Mouse (Mus musculus) neural tube, embryonic 12.5 days (tissue): Measurements from ENCODE around the gene Ceacam18. TPM values are rescaled to one million over a fixed set of nuclear protein-coding genes. Genes with fewer than 3 reads are reported as not detected.
"Not testable (repeated sequence)": the region's sequence is repeated elsewhere in the genome, so short reads cannot be mapped to it uniquely, and the experiment has no call there.

ENCODE experiments used
- ATAC-seq: fragments of 200-750 bp; cut with Nextera tagmentation; 2 replicates; pipeline ENCODE4 v1.8.0; 2017; ENCODE audit warnings: low read depth, mild to moderate bottlenecking, moderate TSS enrichment, moderate library complexity; ENCODE audit not compliant: low FRiP score
- H3K27ac ChIP-seq: fragments of 300-500 bp; sonication (generic); 2 replicates; pipeline ENCODE4 v1.5.1; 2016
- H3K27me3 ChIP-seq: fragments of 300-500 bp; sonication (generic); replicated peaks from 2 replicates; pipeline ENCODE4 v1.6.1; 2016; ENCODE audit warnings: mild to moderate bottlenecking
- H3K36me3 ChIP-seq: fragments of 300-500 bp; sonication (generic); 2 replicates; pipeline ENCODE4 v1.6.1; 2016; ENCODE audit warnings: mild to moderate bottlenecking
- H3K4me1 ChIP-seq: fragments of 300-500 bp; sonication (generic); 2 replicates; pipeline ENCODE4 v1.6.1; 2016
- H3K4me2 ChIP-seq: fragments of 300-500 bp; sonication (generic); replicated peaks from 2 replicates; pipeline ENCODE4 v1.6.1; 2016; ENCODE audit warnings: mild to moderate bottlenecking
- H3K4me3 ChIP-seq: fragments of 300-500 bp; sonication (generic); 2 replicates; pipeline ENCODE4 v1.5.1; 2016
- H3K9ac ChIP-seq: fragments of 300-500 bp; sonication (generic); 2 replicates; pipeline ENCODE4 v1.6.1; 2016; ENCODE audit warnings: mild to moderate bottlenecking
- H3K9me3 ChIP-seq: fragments of 300-500 bp; sonication (generic); 2 replicates; pipeline ENCODE4 v1.6.1; 2016; ENCODE audit warnings: mild to moderate bottlenecking
- WGBS: fragments of 180-500 bp; shearing (Covaris S2); methylation state at CpG from one replicate; pipeline ENCODE4 v1.1.7; 2016; 5-methylcytosine and 5-hydroxymethylcytosine counted together
- polyA plus RNA-seq: library from polyadenylated mRNA; unstranded; fragments of >200 nt; fragmentation: Nextera tagmentation; extraction: Ambion mirVana; gene quantifications from 2 replicates; pipeline ENCODE4 v1.2.1, GENCODE M21; 2016

Gene Ceacam18
- polyA plus RNA-seq, 1 experiment from 2014 or later: not detected

DNA sequence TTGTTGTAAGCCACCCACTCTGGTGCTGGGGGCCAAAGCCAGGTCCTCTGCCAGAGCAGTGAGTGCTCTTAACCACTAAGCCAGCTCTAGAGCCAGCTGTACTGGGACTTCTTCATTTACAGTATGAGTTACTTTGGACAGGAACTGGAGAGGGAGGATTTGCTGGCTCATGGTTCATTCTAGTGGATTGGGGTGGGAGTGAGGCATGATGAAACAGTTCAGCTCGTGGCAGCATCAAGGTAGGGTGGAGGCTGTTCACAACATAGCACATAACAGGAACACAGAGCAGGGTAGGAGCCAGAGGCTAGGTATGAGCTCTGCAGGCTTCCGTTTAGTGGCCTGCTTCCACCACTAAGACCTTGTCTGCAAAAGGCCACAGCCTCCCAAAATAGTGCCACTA lies 1.7 kb downstream of the Ceacam18 start:
- Histone ChIP-seq H3K4me1 (no peaks in the 10 kb centered on the region), H3K9me3 (no peaks in the 10 kb centered on the region), H3K27ac (no peak overlapping the region), H3K27me3 (no peaks in the 10 kb centered on the region), H3K4me3 (no peak overlapping the region), H3K4me2 (no peak overlapping the region), H3K9ac (no peak overlapping the region), H3K36me3 (no peaks in the 10 kb centered on the region)
- no peak for ATAC-seq
- WGBS: 71% methylated on average over 2 of the region's 2 CpGs

DNA sequence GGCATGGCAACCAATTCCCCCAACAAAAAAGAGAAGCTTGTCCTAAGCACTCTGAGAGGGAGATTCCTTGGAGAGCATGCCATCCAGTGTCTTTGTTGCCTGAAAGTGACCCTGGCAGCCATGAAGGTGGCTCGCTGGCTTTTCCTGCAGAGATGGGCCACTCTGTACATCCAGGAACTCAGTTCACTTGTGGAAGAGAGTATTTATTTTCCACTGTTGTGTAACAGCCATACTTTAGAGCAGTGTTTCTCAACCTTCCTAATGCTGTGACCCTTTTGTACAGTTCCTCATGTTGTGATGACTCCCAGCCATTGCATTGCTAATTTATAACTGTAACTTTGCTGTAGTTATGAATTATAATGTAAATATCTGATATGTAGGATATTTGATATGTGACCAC lies 2.6 kb downstream of the Ceacam18 start:
- ATAC-seq: no peak
- Histone ChIP-seq H3K27ac (no peak overlapping the region), H3K4me1 (no peaks in the 10 kb centered on the region), H3K9ac (no peak overlapping the region), H3K4me3 (no peak overlapping the region), H3K27me3 (no peaks in the 10 kb centered on the region), H3K36me3 (no peaks in the 10 kb centered on the region), H3K4me2 (no peak overlapping the region), H3K9me3 (no peaks in the 10 kb centered on the region)
- WGBS: 69% methylated on average over 1 of the region's 1 CpGs

DNA sequence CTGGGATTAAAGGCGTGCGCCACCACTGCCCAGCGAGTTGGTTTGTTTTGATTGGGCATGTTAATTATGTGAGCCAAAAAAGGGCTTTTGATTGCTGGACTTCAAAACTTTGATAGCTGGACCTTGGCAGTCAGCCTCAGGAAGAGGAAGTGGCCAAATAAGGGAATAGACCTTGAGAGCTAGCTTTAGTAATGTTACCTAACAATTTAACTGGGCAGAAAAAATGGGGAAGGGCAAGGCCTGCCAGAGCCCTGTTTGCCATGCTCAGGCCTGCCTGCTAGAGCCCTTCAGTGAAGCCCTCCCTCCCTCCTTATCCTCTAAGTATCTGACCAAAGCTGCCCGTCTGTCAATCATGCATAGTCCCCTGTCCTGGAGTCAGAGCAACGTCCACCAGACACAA lies 8.1 kb downstream of the Ceacam18 start:
- Histone ChIP-seq H3K27me3 (no peaks in the 10 kb centered on the region), H3K4me2 (no peak overlapping the region), H3K4me3 (no peak overlapping the region), H3K9me3 (no peaks in the 10 kb centered on the region), H3K27ac (no peak overlapping the region), H3K36me3 (no peaks in the 10 kb centered on the region), H3K9ac (no peak overlapping the region), H3K4me1 (no peaks in the 10 kb centered on the region)
- no peak for ATAC-seq
- WGBS: 86% methylated on average over 5 of the region's 5 CpGs

DNA sequence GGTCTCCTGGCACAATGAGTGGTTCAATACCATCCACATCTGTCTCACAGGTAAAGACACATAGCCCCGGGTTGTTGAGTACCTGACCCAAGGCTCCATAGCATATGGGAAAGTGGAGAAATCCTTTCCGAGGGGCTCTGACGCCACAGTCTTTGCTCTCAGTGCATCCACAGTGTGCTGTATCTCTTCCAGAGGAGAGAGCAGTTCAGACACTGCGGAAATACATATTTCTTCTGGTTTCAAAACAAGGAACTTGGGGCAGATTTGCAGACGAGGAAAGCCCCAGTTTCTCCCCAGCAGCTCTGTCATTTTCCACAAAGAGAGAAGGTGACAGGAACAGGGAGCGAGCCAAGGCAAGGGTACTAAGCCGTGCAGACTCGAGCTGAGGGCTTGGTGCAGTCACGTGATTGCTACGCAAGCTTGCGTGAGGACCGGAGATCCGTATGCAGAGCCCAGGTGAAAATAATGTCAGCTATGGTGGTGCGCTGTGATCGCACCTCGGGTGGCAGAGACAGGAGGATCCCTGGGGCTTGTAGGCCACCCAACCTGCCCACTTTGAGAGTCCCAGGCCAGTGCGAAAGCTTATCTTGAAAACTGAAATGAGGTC lies 8.6 kb downstream of the Ceacam18 start:
- Histone ChIP-seq H3K4me1 (no peaks in the 10 kb centered on the region), H3K9me3 (no peaks in the 10 kb centered on the region), H3K4me3 (no peak overlapping the region), H3K27ac (no peak overlapping the region), H3K36me3 (no peaks in the 10 kb centered on the region), H3K4me2 (no peak overlapping the region), H3K9ac (no peak overlapping the region), H3K27me3 (no peaks in the 10 kb centered on the region)
- WGBS: 85% methylated on average over 17 of the region's 17 CpGs
- ATAC-seq: no peak

DNA sequence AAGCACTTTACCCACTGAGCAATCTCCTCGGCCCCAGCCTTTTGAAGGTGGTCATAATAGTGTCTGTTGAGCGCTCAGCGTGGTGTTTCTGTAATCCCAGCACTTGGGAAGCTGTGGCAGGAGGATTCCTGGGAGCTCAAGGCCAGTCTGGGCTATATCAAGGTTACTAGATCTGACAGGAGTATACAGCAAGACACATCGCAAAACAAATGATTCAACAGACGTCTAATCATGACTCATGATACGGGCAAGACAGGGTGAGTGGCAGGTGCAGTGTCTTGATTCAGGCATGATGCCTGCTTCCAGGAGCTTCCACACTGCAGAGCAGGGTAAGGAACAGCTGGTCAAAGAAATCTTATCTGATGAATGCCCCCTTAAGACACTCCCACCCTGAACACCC lies 18.2 kb downstream of the Ceacam18 start:
- no peaks in the 10 kb centered on the region for H3K4me1 ChIP-seq
- no peak overlapping the region for H3K9ac ChIP-seq
- no peaks in the 10 kb centered on the region for H3K36me3 ChIP-seq
- WGBS: 89% methylated on average over 6 of the region's 6 CpGs
- H3K4me2 ChIP-seq: no peak overlapping the region
- H3K27me3 ChIP-seq: no peaks in the 10 kb centered on the region
- no peak overlapping the region for H3K4me3 ChIP-seq
- ATAC-seq: no peak
- 0 out of 2 replicates have a peak, but pooled peaks cover 3% of the 10 kb centered on the region for H3K9me3 ChIP-seq
- no peak overlapping the region for H3K27ac ChIP-seq

DNA sequence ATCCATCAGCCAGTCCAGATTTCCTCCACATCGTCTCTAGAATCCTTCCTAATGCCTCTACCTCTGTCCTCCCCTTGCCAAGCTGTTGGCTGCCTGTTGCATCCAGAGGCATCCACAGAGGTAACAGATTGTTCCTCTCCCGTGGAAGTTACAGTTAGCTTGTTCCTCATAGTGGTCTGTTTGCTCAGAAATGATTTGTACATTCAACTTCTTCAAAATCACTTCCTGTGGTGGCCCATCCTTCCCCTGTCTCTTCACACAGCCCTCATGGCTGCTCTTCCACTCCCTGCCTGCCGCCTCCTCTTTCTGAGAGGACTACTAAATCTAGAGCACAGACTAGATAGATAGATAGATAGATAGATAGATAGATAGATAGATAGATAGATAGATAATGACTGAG lies 20.0 kb downstream of the Ceacam18 start:
- H3K9ac ChIP-seq: no peak overlapping the region
- H3K27me3 ChIP-seq: no peaks in the 10 kb centered on the region
- no peak overlapping the region for H3K4me3 ChIP-seq
- no peaks in the 10 kb centered on the region for H3K4me1 ChIP-seq
- 0 out of 2 replicates have a peak, but pooled peaks cover 3% of the 10 kb centered on the region for H3K9me3 ChIP-seq
- 77% methylated on average over 3 of the region's 3 CpGs for WGBS
- no peak for ATAC-seq
- H3K27ac ChIP-seq: no peak overlapping the region
- no peak overlapping the region for H3K4me2 ChIP-seq
- H3K36me3 ChIP-seq: no peaks in the 10 kb centered on the region

DNA sequence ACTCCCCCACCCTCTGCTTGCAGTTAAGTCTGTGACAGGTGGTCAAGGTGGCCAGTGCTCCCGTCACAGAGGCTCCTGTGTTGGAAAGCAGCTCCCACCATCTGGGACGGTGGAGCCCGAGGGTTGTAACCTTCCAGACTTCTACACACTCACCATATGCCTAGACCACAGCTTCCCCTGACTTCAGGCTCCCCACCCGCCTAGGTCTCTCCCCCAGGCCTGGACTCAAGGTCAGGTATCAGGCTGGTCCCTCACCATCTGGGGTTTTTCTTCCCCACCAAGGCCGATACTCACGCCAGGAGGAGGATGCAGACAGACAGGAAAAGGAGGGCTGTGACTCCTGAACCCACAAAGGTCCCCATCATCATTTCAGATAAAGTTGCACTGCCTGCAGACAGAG lies 21.7 kb downstream of the Ceacam18 start:
- Histone ChIP-seq H3K36me3 (no peaks in the 10 kb centered on the region), H3K4me3 (no peak overlapping the region), H3K4me1 (no peaks in the 10 kb centered on the region), H3K27me3 (no peaks in the 10 kb centered on the region), H3K4me2 (no peak overlapping the region), H3K9me3 (0 out of 2 replicates have a peak, but pooled peaks cover 3% of the 10 kb centered on the region), H3K27ac (no peak overlapping the region), H3K9ac (no peak overlapping the region)
- no peak for ATAC-seq
- WGBS: 76% methylated on average over 6 of the region's 6 CpGs

DNA sequence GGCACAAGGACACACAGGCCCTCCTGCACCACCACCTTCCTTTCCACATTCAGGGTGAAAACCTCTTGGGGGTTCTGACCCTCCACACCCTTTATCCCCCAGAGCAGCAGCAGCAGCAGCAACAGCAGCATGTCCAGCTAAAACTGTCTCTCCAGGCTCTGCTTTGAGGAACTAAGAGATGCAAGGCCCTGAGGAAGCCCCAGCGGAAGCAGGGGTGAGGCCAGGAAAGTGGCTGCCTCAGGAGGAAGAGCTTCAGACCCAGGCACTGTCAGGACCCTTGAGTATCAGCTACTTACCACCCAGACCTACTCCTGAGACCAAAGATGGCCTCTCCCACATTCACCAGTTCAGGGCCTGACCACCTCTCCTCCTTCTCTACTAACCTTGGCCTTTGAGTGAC lies 25.5 kb downstream of the Ceacam18 start, which contains the start of gene Siglece:
Gene Siglece, minus strand, starts transcription at position 160 of the 400 bp plus-strand sequence.
- Histone ChIP-seq H3K27me3 (no peaks in the 10 kb centered on the region), H3K9ac (no peak within 1 kb of the TSS), H3K27ac (no peak within 1 kb of the TSS), H3K4me1 (no peaks in the 10 kb centered on the region), H3K4me2 (no peak within 1 kb of the TSS), H3K4me3 (no peak within 1 kb of the TSS), H3K9me3 (no peaks in the 10 kb centered on the region), H3K36me3 (no peaks in the 10 kb centered on the region)
- 100% methylated on average over 1 of the region's 1 CpGs for WGBS
- ATAC-seq: no peak

DNA sequence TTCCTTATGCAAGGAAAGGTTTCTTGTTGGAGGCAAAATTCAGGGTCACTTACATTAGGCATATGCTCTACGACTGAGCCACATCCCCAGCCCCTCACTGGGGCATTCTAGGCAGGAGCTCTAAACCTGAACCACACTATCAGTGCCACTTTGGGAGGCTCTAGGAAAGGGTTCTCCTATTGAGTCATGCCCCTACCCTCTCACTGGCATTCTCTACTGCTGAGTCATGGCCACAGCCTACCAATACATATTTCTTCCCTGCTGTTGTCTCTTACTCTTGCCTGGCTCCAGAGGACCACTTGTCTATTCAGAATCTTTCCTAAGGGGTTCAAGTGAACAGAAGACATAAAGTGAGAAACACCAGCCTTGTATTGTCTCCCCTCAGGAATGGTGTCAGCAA lies 28.3 kb downstream of the Ceacam18 start:
- WGBS: 91% methylated on average over 1 of the region's 1 CpGs
- H3K36me3 ChIP-seq: no peaks in the 10 kb centered on the region
- H3K4me3 ChIP-seq: no peak overlapping the region
- H3K27me3 ChIP-seq: no peaks in the 10 kb centered on the region
- no peak overlapping the region for H3K27ac ChIP-seq
- no peak overlapping the region for H3K4me2 ChIP-seq
- ATAC-seq: no peak
- no peaks in the 10 kb centered on the region for H3K9me3 ChIP-seq
- no peaks in the 10 kb centered on the region for H3K4me1 ChIP-seq
- no peak overlapping the region for H3K9ac ChIP-seq

DNA sequence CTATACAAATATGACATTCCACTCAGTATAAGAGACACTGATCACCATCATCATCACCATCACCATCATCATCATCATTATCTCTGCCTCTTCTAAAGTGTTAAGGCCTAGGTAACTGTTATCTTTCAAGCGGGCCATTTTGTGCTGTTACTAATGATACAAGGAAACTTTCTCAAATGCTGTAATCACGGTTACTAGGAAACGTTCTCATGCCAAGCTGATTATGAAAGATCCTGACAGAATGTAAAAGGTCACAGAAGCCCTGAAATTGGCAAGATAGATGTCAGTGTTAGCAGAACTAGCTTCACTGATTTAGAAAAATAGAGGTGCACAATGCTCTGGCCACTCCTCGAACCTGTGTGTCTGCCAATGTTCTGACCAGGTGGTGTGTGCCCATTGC lies 32.7 kb downstream of the Ceacam18 start:
- not testable (repeated sequence) for H3K4me2 ChIP-seq, H3K36me3 ChIP-seq, ATAC-seq, H3K4me3 ChIP-seq, H3K27ac ChIP-seq, H3K4me1 ChIP-seq, H3K27me3 ChIP-seq, H3K9ac ChIP-seq, H3K9me3 ChIP-seq
- 86% methylated on average over 4 of the region's 4 CpGs for WGBS

DNA sequence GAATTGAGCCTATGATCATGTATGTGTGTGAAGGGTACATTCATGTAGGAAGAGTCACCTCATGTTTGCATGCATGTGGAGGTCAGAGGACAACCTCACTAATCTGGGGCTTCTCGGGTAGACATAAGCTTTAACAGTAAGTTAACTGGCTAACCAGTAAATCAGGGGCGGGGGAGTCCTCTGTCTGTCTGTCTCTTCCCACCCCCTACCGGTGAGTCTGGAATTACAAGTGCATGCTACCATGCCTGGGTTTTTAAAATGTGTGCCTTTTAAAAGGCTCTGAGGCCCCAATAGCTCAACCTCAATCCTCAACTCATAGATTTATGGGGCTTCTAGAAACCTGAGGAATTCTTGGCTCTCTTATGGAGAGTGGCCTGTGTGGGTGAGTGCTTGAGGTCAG lies 34.1 kb downstream of the Ceacam18 start:
- no peak overlapping the region for H3K4me3 ChIP-seq
- H3K27ac ChIP-seq: no peak overlapping the region
- H3K9ac ChIP-seq: no peak overlapping the region
- H3K4me2 ChIP-seq: no peak overlapping the region
- WGBS: 17% methylated on average over 3 of the region's 3 CpGs
- no peaks in the 10 kb centered on the region for H3K36me3 ChIP-seq
- H3K4me1 ChIP-seq: peaks cover 8% of the 10 kb centered on the region
- ATAC-seq: no peak
- no peaks in the 10 kb centered on the region for H3K27me3 ChIP-seq
- no peaks in the 10 kb centered on the region for H3K9me3 ChIP-seq

DNA sequence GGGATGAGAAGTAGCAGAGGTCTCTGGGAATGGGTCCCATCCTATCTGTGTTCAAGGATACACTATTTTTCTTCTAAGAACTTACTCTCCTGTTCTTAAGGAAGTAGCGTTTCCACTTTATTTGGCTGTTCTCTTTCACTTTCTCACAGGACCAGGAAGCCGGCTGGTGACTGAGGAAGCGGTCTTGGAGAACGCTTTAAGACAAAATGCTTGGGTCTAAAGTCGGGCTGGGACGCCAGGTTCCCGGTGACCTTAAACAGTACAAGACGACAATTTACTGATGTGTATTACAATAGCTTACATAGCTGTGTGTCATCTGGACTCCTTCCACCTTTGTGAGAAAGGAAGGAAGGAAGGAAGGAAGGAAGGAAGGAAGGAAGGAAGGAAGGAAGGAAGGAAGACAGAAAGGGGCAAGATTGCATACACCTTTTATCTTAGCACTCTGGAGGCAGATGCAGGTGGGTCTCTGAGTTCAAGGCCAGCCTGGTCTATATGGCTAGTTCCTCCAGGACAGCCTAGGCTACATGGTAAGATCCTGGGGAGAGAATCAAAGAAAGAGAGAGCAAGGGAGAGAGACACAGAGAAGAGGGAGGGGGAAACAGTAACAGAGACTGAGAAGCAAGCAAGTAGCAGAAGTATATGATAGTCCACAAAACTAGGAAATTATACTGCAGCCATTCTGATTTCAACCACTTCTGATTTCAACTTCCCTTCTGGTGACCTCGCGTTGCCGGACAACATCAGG lies 36.7 kb downstream of the Ceacam18 start:
- no peaks in the 10 kb centered on the region for H3K9me3 ChIP-seq
- H3K9ac ChIP-seq: 0 out of 2 replicates have a peak overlapping the region, but pooled peaks have one; percentile 5
- peak overlapping the region; percentile 61; the same call in 1 of the 2 replicates for H3K4me3 ChIP-seq
- H3K4me2 ChIP-seq: peak overlapping the region; percentile 75
- H3K27ac ChIP-seq: no peak overlapping the region
- H3K4me1 ChIP-seq: peaks cover 8% of the 10 kb centered on the region
- H3K36me3 ChIP-seq: peaks cover 17% of the 10 kb centered on the region
- WGBS: 68% methylated on average over 11 of the region's 11 CpGs
- peak; percentile 39 for ATAC-seq
- H3K27me3 ChIP-seq: no peaks in the 10 kb centered on the region
